Mouse (Mus musculus): ENCODE measurements around the gene Adrb1.

DNA sequence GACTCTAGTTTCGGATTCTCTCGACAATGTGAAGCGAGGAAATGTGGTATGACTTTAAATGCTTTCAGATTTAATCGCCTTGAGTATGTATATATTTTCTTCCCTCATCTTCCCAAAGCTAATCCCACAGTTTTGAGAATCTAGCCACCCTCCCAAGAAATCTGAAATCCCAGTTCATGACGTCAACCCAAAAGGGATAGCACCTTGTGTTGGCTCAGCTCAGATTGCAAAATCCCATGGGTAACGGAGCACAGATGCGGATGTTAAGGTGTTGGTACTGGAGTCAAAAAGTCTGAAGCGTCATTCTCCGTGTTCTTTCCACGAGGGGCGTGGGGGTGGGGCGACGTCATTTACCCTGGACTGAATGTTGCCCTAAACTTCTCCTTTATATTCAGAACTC, 1.1 kb upstream of the Adrb1 start:
- TF ChIP-seq CTCF (IDR thresholded peaks at IDR 0.05; ENCODE audit: insufficient read depth, low read depth, low read length) (no peak), POLR2A (IDR thresholded peaks at IDR 0.05; ENCODE audit: insufficient read depth, low read depth, low read length) (no peak)

All from olfactory bulb, adult 2 months (tissue).